Mouse (Mus musculus): ENCODE measurements around the gene Loxl3.

GRCm38 (mm10) chr6:83068706-83069487 lies 34.9 kb downstream of the Loxl3 start:
- no peak for TF ChIP-seq CTCF (conservative IDR thresholded peaks at IDR 0.05; ENCODE audit: low read length)
- no peak for TF ChIP-seq NANOG (IDR thresholded peaks at IDR 0.05; ENCODE audit: borderline replicate concordance, low read length)
- no peak for TF ChIP-seq POU5F1 (IDR thresholded peaks at IDR 0.05; ENCODE audit: borderline replicate concordance, low read length)

All from E14TG2a.4 (cell line).